Mouse (Mus musculus) erythroblast, embryonic 14.5 days (primary cell): ENCODE results near the gene Yap1.

Experiments used
- GATA1 ChIP-seq: IDR thresholded peaks from 2 replicates; pipeline ENCODE4 v1.6.1; 2012; ENCODE audit warnings: low read length, inconsistent platforms, mixed read lengths
- TAL1 ChIP-seq: IDR thresholded peaks from 3 replicates; pipeline ENCODE4 v1.6.1; 2012; ENCODE audit warnings: low read length, inconsistent platforms, mixed read lengths

GRCm38 (mm10) chr9:7907351-7907985 lies 96.9 kb downstream of the Yap1 start:
- TF ChIP-seq GATA1 (no peak), TAL1 (no peak)
